Mouse (Mus musculus): ENCODE results near the gene Ccdc83.
A peak's percentile ranks its signal among the peaks of the same experiment; 100 is the strongest.

DNA sequence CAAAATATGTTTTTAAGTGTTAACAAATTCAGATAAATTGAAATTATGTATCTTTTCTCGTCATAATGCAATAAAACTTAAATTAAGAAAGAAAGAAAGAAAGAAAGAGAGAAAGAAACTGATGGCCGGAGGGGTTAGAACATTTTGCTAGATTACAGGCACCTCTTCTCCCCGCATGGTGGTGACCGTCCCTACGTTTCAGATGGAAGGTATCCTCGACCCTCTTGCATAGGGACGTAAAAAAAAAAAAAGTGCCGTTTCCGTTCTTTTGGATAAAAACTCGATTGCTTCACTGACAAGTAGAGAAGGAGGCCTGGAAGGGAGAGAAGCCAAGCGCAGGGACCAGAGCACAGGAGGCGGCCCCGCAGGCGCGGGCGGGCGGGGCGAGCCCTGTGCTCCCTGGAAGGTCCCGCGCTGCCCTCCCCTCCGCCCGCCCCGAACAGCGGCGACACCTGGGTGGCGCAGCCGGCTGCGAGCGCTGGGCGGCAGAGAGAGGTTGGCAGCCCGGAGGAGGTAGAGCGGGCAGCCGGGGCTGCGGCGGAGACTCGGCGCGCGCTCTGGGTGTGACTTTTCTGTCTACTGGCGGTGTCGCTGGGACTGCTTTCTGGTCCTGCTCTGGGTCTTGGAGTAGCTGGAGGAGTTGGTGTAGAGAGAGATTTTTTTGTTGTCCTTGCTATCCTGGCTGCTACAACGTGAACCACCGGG is 36.5 kb upstream of the Ccdc83 start, which contains the start of gene Sytl2:
- TF ChIP-seq EP300 (IDR thresholded peaks at IDR 0.05; ENCODE audit: insufficient read depth, low read depth, low read length) (no peak), POLR2A (IDR thresholded peaks at IDR 0.05; ENCODE audit: insufficient read depth, low read depth, low read length) (no peak), CTCF (IDR thresholded peaks at IDR 0.05) (0 out of 2 replicates have a peak, but pooled peaks have one; percentile 25)
